Mouse (Mus musculus) thymus, adult 2 months (tissue): ENCODE measurements around the gene Kdm6b.

Source experiments
- CTCF ChIP-seq: fragments of 200-500 bp; IDR thresholded peaks from 2 replicates; pipeline ENCODE4 v1.5.1; 2012; ENCODE audit warnings: mild to moderate bottlenecking, control low read depth, low read length, moderate library complexity, borderline replicate concordance; ENCODE audit not compliant: control insufficient read depth, poor library complexity, insufficient read depth; ENCODE audit errors: extremely low read depth
- POLR2A ChIP-seq: fragments of 200-500 bp; IDR thresholded peaks from 2 replicates; pipeline ENCODE4 v1.6.1; 2012; ENCODE audit warnings: mild to moderate bottlenecking, low read length, control low read depth, moderate library complexity; ENCODE audit not compliant: control insufficient read depth, poor library complexity, insufficient read depth; ENCODE audit errors: extremely low read depth

GRCm38 (mm10) chr11:69377766-69378165, 35.7 kb downstream of the Kdm6b start:
- TF ChIP-seq CTCF (no peak), POLR2A (no peak)
